Mouse (Mus musculus) limb, embryonic 15.5 days (tissue): ENCODE results near the gene Rrp15. TPM values are rescaled to one million over a fixed set of nuclear protein-coding genes. Genes with fewer than 3 reads are reported as not detected.
A peak's percentile ranks its signal among the peaks of the same experiment; 100 is the strongest.

Experiments used
- ATAC-seq: fragments of 200-750 bp; cut with Nextera tagmentation; 2 replicates; pipeline ENCODE4 v1.8.0; 2017; ENCODE audit warnings: low read depth, moderate TSS enrichment; ENCODE audit not compliant: insufficient number of reproducible peaks, low FRiP score, low TSS enrichment
- H3K27ac ChIP-seq: fragments of 300-500 bp; sonication (generic); 2 replicates; pipeline ENCODE4 v1.5.1; 2015; ENCODE audit warnings: moderate library complexity, mild to moderate bottlenecking, inconsistent platforms
- H3K27me3 ChIP-seq: fragments of 300-500 bp; sonication (generic); 2 replicates; pipeline ENCODE4 v1.6.1; 2015; ENCODE audit warnings: inconsistent platforms
- H3K36me3 ChIP-seq: fragments of 300-500 bp; sonication (generic); 2 replicates; pipeline ENCODE4 v1.6.1; 2015; ENCODE audit warnings: inconsistent platforms
- H3K4me1 ChIP-seq: fragments of 300-500 bp; sonication (generic); 2 replicates; pipeline ENCODE4 v1.6.1; 2015; ENCODE audit warnings: inconsistent platforms
- H3K4me2 ChIP-seq: fragments of 300-500 bp; sonication (generic); 2 replicates; pipeline ENCODE4 v1.6.1; 2015; ENCODE audit warnings: mild to moderate bottlenecking, inconsistent platforms
- H3K4me3 ChIP-seq: fragments of 300-500 bp; sonication (generic); 2 replicates; pipeline ENCODE4 v1.5.1; 2015; ENCODE audit warnings: mild to moderate bottlenecking, inconsistent platforms
- H3K9ac ChIP-seq: fragments of 300-500 bp; sonication (generic); 2 replicates; pipeline ENCODE4 v1.6.1; 2015; ENCODE audit warnings: inconsistent platforms
- H3K9me3 ChIP-seq: fragments of 300-500 bp; sonication (generic); 2 replicates; pipeline ENCODE4 v1.6.1; 2016; ENCODE audit warnings: inconsistent platforms
- WGBS: fragments of 180-500 bp; shearing (Covaris S2); methylation state at CpG from one replicate; pipeline ENCODE4 v1.1.7; 2015; 5-methylcytosine and 5-hydroxymethylcytosine counted together
- polyA plus RNA-seq: library from polyadenylated mRNA; unstranded; fragments of >200 nt; fragmentation: Nextera tagmentation; extraction: Ambion mirVana; gene quantifications from 2 replicates; pipeline ENCODE4 v1.2.1, GENCODE M21; 2015

The Rrp15 gene
- polyA plus RNA-seq, 1 experiment from 2014 or later, result 61.3 TPM

DNA sequence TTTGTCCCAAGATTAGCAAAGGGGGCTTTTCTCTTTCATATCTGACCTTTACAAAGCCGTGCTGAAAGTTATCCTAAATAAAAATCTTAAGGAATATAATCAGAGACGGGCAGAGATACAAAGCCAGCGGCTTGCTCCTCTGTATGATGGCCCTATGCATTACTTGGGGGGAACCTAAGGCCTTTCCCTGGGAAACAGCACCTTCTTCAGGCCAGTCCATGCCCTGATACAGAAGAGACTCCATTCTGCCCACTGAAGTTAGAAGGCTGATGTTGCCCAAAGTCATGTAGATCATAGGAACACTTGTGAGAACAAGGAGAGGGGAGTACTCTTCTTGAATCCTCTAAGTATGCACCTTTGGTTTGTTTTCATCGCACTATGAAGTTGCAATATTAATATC is 56.8 kb downstream of the Rrp15 start:
- Histone ChIP-seq H3K4me1 (peaks cover 40% of the 10 kb centered on the region), H3K27me3 (no peaks in the 10 kb centered on the region), H3K4me2 (no peak overlapping the region), H3K4me3 (no peak overlapping the region), H3K36me3 (peaks cover 10% of the 10 kb centered on the region), H3K9ac (no peak overlapping the region), H3K27ac (no peak overlapping the region), H3K9me3 (no peaks in the 10 kb centered on the region)
- no peak for ATAC-seq
- WGBS, result 88% methylated on average over 4 of the region's 4 CpGs

DNA sequence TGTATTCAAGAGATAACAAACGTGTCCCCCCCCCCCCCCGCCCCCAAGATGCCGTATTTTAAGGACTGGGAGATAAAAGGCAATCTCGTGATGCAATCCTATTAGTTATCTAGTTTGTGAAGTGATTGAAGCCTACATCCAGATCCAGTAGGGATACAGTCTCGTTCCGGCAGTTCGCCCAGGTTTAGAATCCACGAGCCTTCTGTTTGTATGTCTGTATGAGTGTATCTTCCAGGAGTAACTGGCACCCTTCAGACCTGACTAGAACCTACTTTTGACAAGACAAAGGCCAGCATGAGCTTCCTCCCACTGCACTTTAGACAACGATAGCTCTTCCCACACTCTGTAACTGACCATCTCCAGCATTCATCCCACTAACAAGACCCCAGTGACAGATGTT is 57.5 kb downstream of the Rrp15 start:
- H3K36me3 ChIP-seq, result peaks cover 10% of the 10 kb centered on the region
- ATAC-seq, result no peak
- no peak overlapping the region for H3K4me3 ChIP-seq
- no peak overlapping the region for H3K4me2 ChIP-seq
- H3K4me1 ChIP-seq, result peaks cover 43% of the 10 kb centered on the region
- no peak overlapping the region for H3K27ac ChIP-seq
- no peaks in the 10 kb centered on the region for H3K27me3 ChIP-seq
- H3K9me3 ChIP-seq, result no peaks in the 10 kb centered on the region
- H3K9ac ChIP-seq, result no peak overlapping the region
- whole genome bisulfite sequencing, result 86% methylated on average over 9 of the region's 9 CpGs

DNA sequence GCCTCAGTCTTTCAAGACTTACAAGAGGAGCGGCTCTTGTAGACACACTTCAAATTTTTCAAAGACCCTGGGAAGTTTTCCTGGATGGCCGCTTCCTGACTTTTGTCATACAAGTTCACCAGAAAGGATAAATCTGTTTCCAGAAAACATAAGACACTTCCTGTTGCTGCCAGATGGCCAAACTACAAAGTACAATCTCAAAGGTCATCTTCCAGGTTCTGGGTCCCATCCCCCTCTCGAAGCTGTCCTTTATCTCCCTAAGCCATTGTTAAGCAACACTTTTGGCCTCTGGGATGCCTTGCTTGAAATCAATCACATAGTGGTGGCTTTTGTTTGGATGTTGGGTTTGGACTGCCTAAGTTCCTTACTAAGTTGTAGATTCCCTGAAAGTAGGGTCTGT is 65.1 kb downstream of the Rrp15 start:
- no peak overlapping the region for H3K9ac ChIP-seq
- no peak overlapping the region for H3K4me3 ChIP-seq
- peaks cover 41% of the 10 kb centered on the region for H3K4me1 ChIP-seq
- no peak overlapping the region for H3K4me2 ChIP-seq
- no peaks in the 10 kb centered on the region for H3K36me3 ChIP-seq
- no peaks in the 10 kb centered on the region for H3K9me3 ChIP-seq
- H3K27ac ChIP-seq, result no peak overlapping the region
- WGBS, result 80% methylated on average over 3 of the region's 3 CpGs
- no peaks in the 10 kb centered on the region for H3K27me3 ChIP-seq
- no peak for ATAC-seq

DNA sequence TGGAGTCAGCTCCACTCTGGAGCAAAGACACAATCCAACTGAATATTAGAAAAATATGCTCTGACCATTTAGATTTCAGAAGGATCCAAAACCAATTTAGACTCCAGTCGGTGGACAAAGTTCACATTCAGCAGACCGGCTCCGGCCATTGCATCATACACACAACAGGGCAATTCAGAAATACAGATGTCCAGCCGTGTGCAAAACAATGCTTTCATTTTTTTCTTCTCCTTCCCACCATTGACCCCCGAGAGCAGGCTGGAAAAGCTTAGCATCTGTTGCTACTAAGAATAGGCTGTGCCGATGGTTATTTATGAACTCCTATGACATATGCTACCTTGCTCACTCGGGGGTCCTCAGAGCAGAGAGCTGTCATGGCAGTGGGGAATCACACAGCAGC is 66.6 kb downstream of the Rrp15 start:
- 28% methylated on average over 7 of the region's 7 CpGs for WGBS
- H3K9ac ChIP-seq, result no peak overlapping the region
- no peaks in the 10 kb centered on the region for H3K36me3 ChIP-seq
- no peak overlapping the region for H3K4me2 ChIP-seq
- no peaks in the 10 kb centered on the region for H3K9me3 ChIP-seq
- no peak for ATAC-seq
- peaks cover 44% of the 10 kb centered on the region for H3K4me1 ChIP-seq
- H3K4me3 ChIP-seq, result no peak overlapping the region
- H3K27ac ChIP-seq, result 0 out of 2 replicates have a peak overlapping the region, but pooled peaks have one; percentile 14
- no peaks in the 10 kb centered on the region for H3K27me3 ChIP-seq

DNA sequence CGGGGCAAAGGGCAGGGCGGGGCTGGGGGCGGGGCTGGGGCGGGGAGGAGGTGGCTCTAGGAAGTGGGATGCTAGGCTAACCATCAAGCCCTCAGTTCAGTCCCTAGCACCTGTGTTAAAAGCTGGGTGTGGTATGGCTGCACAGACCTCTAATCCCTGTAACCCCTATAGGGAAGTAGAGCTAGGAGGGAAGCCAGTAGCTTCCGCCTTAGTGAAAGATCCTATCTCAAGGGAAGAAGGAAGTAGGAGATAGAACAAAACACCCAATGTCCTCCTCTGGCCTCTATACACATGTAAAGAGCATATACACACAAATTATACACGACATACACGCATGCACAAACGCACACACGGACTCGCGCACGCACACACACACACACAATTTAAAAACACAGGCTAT is 71.5 kb downstream of the Rrp15 start:
- Histone ChIP-seq H3K27ac (no peak overlapping the region), H3K27me3 (no peaks in the 10 kb centered on the region), H3K36me3 (no peaks in the 10 kb centered on the region), H3K4me1 (peaks cover 60% of the 10 kb centered on the region), H3K9ac (no peak overlapping the region), H3K4me2 (no peak overlapping the region), H3K9me3 (no peaks in the 10 kb centered on the region), H3K4me3 (no peak overlapping the region)
- no peak for ATAC-seq
- WGBS, result 81% methylated on average over 12 of the region's 12 CpGs

DNA sequence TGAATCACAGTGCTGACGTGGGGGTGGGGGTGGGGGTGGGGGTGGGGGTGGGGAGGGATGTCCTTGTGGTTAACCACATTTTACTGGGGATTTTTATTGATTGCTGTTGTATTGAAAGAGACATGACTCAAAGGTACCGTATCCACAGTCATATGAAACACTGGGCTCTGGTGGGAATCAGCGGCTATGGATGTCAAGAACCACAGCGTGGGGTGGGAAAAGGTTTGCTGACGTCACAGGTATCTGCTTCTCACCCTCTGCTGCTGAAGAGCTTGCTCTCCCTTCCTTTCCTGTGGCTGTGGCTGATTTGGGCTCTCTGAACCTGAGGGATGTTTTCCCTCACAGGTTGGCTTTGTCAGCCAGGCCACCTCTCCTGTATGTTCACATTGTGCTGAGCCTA is 73.0 kb downstream of the Rrp15 start:
- WGBS, result 47% methylated on average over 5 of the region's 5 CpGs

DNA sequence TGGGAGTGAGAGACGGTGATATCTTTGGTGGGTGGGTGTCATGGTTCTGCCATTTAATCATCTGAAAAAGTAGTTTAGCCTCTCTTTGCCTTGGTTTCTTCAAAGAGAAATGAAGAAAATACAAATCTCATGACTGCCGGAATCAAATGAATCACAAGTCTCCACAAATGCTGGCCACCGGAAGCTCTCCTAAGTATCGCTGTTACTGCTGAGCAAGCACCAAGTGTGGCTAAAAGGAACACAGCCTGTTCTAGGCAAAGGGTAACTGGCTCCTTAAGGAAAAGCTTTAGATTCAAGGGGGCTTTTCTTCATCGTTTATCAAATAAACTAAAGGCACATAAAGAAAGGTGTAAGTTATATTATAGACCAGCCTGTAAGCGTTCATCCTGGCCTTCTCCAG is 73.9 kb downstream of the Rrp15 start:
- no peak overlapping the region for H3K9ac ChIP-seq
- no peak overlapping the region for H3K4me2 ChIP-seq
- WGBS, result 71% methylated on average over 6 of the region's 6 CpGs
- no peaks in the 10 kb centered on the region for H3K9me3 ChIP-seq
- no peaks in the 10 kb centered on the region for H3K27me3 ChIP-seq
- H3K4me3 ChIP-seq, result no peak overlapping the region
- H3K4me1 ChIP-seq, result peaks cover 49% of the 10 kb centered on the region
- no peaks in the 10 kb centered on the region for H3K36me3 ChIP-seq
- no peak for ATAC-seq
- no peak overlapping the region for H3K27ac ChIP-seq

More for the DNA sequence above, 73.0 kb downstream of the Rrp15 start:
- H3K4me1 ChIP-seq, result peaks cover 54% of the 10 kb centered on the region
- H3K4me2 ChIP-seq, result no peak overlapping the region
- H3K36me3 ChIP-seq, result no peaks in the 10 kb centered on the region
- H3K27me3 ChIP-seq, result no peaks in the 10 kb centered on the region
- H3K4me3 ChIP-seq, result no peak overlapping the region
- H3K9me3 ChIP-seq, result no peaks in the 10 kb centered on the region
- H3K9ac ChIP-seq, result no peak overlapping the region
- no peak overlapping the region for H3K27ac ChIP-seq
- no peak for ATAC-seq

DNA sequence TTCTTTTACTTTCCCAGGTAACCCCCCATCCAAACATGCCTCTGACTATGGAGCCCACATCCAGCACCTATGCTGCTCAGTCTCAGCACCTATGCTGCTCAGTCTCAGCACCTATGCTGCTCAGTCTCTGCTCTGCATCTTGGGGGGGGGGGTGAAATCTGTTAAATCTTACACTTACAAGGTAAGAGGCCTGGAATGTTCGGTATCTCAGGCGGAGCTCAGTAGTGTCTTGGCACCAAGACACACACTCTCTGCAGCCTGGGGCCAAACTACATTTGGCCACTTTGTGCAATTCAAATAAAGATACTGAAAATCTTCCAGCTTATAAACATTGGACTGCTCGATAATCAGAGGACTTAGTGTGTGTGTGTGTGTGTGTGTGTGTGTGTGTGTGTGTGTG is 74.5 kb downstream of the Rrp15 start:
- H3K4me1 ChIP-seq, result peaks cover 45% of the 10 kb centered on the region
- no peak overlapping the region for H3K4me3 ChIP-seq
- no peaks in the 10 kb centered on the region for H3K27me3 ChIP-seq
- H3K36me3 ChIP-seq, result no peaks in the 10 kb centered on the region
- H3K27ac ChIP-seq, result no peak overlapping the region
- no peak overlapping the region for H3K4me2 ChIP-seq
- H3K9me3 ChIP-seq, result no peaks in the 10 kb centered on the region
- WGBS, result 41% methylated on average over 3 of the region's 3 CpGs
- no peak for ATAC-seq
- no peak overlapping the region for H3K9ac ChIP-seq

DNA sequence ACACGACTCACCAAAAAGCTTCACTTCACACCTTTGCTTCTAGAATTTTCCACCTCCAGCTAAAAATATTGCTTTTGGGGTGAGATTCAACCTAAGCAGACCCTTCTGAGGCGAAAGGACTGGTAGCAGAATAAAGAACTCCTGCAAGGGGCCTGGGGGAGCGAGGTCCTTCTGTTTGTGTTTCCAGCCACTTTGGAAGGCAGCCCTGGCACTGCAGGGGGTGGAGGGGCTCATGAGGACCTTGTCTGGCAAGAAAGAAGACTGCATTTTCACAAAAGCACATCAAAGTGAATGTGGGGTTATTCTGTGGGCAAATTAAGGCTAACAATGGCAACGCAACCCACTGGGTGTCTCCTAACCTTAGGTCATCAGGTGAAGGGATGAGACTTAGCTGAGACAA is 76.0 kb downstream of the Rrp15 start:
- WGBS, result 69% methylated on average over 4 of the region's 4 CpGs
- no peak overlapping the region; the same call in 1 of the 2 replicates for H3K27ac ChIP-seq
- no peak overlapping the region for H3K9ac ChIP-seq
- H3K36me3 ChIP-seq, result no peaks in the 10 kb centered on the region
- ATAC-seq, result no peak
- no peak overlapping the region for H3K4me3 ChIP-seq
- no peaks in the 10 kb centered on the region for H3K27me3 ChIP-seq
- H3K4me1 ChIP-seq, result peaks cover 38% of the 10 kb centered on the region
- no peak overlapping the region for H3K4me2 ChIP-seq
- no peaks in the 10 kb centered on the region for H3K9me3 ChIP-seq

Other genes starting within 250 kb of the Rrp15 start
- 73.8 and 75.6 TPM in 2 replicates for gene Tgfb2, start 43.4 kb downstream of the Rrp15 start, polyA plus RNA-seq
- 0.08 and 0.14 TPM in 2 replicates for gene D1Pas1, start 218.1 kb upstream of the Rrp15 start, polyA plus RNA-seq